Mouse (Mus musculus) embryo, embryonic 10 days (tissue): Measurements from ENCODE around the gene Dennd5a.
A peak's percentile ranks its signal among the peaks of the same experiment; 100 is the strongest.

Experiments used
- DNase-seq: peaks from one replicate; pipeline ENCODE4 v3.0.0-alpha.2; 2015; ENCODE audit warnings: low spot score

Gene Dennd5a

GRCm38 (mm10) chr7:109963707-109964106 lies 3.4 kb upstream of the Dennd5a start:
- DNase-seq: no peak

DNA sequence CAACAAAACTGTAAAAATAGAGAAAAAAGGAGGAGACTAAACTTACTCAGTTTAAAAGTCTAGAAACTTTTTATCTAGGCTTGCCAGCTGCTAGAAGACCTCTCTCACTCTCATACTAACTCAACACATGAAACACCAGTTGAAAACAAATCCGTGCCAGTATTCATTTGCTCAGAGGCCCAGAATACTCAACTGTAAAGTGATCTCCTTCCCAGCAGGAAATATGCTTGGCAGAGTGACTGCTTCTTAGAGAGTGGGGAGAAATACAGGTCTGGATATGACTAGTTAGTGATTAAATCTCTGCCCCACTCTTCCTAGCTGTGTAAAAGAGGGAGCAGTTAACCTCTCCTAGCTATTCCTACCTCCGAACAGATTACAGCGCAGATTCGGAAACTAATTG lies 2.3 kb upstream of the Dennd5a start:
- no peak for DNase-seq

DNA sequence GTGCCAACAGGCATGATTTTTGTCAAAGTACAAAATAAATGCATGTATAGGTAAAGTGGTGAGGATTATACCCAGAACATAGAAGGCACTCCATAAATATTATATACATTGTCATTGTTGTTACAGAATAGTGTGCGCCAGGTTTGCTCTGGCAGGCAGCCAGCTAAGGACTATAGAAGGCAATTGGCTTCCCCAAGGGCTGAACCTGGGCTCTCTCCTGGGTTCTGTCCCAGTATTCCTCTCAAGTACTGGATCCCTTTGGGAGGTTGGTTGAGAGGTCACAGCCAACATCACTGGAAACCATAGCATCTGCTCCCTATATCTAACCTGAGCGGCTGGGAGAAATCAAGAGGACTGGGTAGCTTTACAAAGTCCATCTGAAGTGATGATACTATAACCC lies 1.3 kb upstream of the Dennd5a start:
- no peak for DNase-seq

GRCm38 (mm10) chr7:109960613-109961154 lies 414 bp upstream of the Dennd5a start:
- DNase-seq: no peak

DNA sequence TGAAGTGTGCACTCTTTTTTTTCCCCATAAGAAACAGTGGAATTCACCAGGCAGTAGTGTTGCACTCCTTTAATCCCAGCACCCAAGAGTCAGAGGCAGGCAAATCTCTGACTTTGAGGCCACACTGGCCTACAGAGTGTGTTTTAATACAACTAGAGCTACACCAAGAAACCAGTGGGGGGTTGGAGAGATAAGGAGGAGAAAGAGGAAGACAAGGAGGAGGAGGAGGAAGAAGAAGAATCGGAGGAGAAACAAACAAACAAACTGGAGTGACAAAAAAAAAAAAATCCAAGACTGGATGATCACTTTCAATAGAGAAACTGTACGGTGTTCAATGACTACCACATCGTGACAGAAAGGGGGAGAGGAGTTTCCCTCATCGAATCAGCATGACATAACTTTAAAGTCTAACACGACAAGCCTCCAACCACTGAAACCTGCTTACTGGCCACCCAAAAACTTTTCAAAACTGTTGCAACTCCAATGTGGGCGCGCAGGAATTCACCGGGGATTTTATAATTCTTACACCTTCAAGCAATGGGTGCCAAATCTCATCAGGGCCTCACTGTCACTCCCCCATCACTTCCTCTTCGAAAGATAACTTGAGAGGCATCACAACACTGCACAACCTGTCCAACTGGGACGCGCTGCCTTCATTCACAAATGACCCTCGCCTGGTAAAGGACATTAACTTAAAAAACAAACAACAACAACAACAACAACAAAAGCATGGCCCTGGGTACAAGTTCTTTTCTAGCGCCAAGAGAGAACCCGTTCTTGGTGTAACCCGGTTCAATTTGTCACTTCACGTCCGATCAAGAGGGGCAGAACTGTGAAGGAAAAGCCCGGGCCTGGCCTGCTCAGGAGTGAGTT lies 1.2 kb downstream of the Dennd5a start:
- DNase-seq: peak; percentile 28

DNA sequence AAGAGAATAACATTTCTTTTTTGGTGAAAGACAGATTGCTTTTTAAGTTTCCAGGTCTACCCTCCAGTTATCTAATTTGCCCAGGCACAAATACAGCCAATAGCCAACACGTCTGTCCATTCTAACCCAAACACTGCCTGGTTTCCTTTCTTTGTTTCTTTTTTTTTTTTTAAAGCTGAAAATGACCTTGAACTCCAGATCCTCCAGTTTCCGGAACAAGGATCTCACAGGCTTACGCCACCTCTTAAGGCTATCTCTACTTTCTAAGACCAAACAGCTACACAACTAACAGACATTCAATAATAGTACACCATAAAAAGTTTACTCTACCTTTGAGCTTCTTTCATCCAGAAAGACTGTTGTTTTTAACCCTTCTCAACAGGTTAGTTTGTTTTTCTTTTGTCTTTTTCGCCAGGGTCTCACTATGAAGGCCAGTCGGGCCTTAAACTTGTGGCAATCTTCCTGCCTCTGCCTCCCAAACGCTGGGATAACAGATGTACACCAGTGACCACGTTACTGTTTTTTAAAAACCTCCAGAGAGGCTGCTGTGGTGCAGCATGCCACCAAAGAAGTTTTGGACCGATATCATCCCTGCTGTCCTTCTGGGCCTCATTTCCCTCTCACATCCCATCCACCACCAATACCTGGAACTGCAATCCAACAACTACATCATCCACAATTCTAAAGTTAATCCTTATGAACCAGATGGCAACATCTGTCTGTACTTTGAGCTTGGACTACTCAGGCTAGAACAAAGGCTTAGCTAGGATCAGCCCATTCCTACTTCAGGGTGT lies 2.1 kb downstream of the Dennd5a start:
- DNase-seq: no peak

GRCm38 (mm10) chr7:109954622-109955401 lies 5.5 kb downstream of the Dennd5a start:
- no peak for DNase-seq

DNA sequence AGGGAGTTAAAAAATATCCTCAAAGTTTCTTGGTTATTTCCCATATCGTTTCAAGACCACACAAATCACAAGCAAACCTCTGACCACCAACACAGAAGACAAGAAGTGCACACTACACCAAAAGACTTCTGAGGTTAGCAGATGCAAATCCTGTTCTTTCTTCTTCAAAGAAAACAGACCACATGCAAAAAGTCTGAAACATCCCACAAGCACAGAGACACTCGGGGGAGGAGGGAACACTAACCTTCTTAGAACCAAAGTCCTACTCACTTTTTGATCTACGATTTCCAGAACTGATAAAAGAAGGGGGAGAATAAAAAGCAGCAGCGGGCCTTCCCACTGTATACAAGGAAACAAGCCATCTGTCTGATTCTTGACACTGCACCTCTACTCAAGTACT lies 9.0 kb downstream of the Dennd5a start:
- DNase-seq: no peak

GRCm38 (mm10) chr7:109944421-109945034 lies 15.7 kb downstream of the Dennd5a start:
- DNase-seq: no peak

- no peak for DNase-seq
These were observed 30.6 kb downstream of the Dennd5a start for GRCm38 (mm10) chr7:109929628-109930027.

- no peak for DNase-seq
These were observed 31.9 kb downstream of the Dennd5a start for GRCm38 (mm10) chr7:109928365-109928764.

- DNase-seq: no peak
These were observed 35.3 kb downstream of the Dennd5a start for GRCm38 (mm10) chr7:109924965-109925364.

- DNase-seq: no peak
These were observed 37.4 kb downstream of the Dennd5a start for GRCm38 (mm10) chr7:109922889-109923288.

DNA sequence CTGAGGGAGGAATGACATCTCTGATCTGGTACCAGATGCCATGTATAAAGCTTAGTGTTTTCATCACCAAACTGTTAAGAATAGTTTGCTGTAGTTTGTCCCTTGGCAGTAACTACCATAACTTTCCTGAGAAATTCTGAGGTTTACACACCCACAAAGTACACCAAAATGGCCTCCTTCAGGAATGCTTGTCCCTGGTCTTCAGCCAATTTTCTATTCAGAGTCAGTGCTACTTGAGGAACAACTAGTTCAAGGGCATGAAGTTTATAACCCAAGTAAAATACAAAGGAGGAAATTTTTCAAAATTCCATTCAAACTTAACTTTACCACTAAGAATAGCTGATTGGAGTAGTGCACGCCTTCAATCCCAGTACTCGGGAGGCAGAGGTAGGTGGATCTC lies 54.1 kb downstream of the Dennd5a start:
- no peak for DNase-seq

DNA sequence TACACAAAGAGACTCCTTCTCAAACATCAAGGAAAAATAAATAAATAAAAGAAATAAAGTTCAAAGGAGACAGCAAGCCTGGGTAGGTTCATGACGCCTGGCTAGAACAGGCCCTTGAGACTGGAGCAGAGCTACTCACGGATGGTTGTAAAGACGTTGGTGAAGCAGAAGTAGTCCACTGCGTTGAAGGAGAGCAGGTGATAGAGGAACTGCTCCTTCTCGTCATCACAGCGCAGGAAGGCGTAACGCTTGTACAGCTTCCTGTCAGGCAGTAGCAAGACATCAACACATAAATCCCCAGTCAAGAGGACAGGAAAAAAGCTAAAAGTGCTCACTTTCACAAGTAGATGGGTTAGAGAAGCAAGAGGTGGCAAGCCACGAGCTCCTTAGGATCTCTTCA lies 59.3 kb downstream of the Dennd5a start:
- DNase-seq: no peak

GRCm38 (mm10) chr7:109898911-109899310 lies 61.4 kb downstream of the Dennd5a start:
- no peak for DNase-seq

DNA sequence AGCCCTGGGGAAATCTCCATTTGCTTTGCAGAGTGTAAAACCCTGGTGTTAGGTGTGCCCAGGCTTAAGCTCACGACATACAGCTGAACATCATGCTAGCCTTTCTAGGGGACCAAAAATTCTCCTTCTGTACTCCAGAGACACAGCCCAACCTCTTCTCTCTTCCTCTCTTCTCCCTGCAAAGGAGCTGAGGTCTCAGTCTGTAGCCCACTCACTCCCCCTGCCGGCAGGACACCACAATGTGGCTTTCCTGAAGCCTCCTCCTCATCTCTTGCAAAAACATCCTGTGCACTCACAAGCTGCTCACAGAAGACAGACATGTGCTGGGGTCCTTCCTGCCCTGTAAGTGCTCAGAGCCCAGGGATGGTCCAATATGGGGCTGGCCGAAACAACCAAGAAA lies 67.7 kb downstream of the Dennd5a start:
- peak; percentile 85 for DNase-seq

GRCm38 (mm10) chr7:109891786-109892185 lies 68.5 kb downstream of the Dennd5a start:
- no peak for DNase-seq

- DNase-seq: no peak
These were observed 70.0 kb downstream of the Dennd5a start for GRCm38 (mm10) chr7:109890256-109890655.

- no peak for DNase-seq
These were observed 71.0 kb downstream of the Dennd5a start for GRCm38 (mm10) chr7:109889300-109889699.

DNA sequence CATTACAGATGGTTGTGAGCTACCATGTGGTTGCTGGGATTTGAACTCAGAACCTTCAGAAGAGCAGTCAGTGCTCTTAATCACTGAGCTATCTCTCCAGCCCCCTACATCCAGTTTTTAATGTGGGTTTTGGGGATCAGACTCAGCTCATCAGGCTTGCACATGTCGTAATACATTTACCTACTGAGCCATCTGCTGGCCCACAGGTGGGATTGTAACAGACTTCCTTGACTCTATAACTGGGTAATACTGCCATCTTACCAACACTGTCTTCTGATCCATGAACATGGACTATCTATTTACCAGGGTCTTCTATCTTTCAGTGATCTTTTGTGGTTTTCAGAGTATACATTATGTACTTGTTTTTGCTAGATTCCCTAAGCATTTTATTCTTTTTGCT lies 74.0 kb downstream of the Dennd5a start:
- no peak for DNase-seq

DNA sequence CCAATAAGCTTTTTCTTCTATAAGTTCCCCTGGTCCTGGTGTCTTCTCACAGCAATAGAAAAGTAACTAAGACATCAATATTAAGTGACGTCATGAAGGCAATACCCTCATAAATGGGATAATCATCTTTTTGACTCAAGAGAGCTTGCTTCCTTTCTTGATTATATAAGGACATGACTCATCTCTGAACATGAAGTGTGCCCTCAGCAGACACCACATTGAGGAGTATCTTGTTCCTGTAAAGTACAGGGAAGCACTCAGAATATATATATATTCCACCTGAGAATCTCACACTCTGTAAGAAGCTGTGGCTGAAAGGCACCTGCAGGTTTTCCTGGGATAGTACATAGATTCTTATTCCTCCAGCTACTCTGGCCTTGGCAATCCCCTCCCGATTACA lies 77.7 kb downstream of the Dennd5a start:
- no peak for DNase-seq
